Mouse (Mus musculus) liver, embryonic 13.5 days (tissue): ENCODE data around the gene Ash1l. TPM values are rescaled to one million over a fixed set of nuclear protein-coding genes. Genes with fewer than 3 reads are reported as not detected.

Source experiments
- ATAC-seq: fragments of 200-750 bp; cut with Nextera tagmentation; 2 replicates; pipeline ENCODE4 v1.8.0; 2017; ENCODE audit warnings: low read depth, mild to moderate bottlenecking, moderate number of reproducible peaks, moderate library complexity
- DNase-seq: peaks from one replicate; pipeline ENCODE4 v3.0.0; 2022
- H3K27ac ChIP-seq: fragments of 300-500 bp; sonication (generic); 2 replicates; pipeline ENCODE4 v1.5.1; 2015; ENCODE audit warnings: moderate library complexity, mild to moderate bottlenecking, inconsistent platforms
- H3K27me3 ChIP-seq: fragments of 300-500 bp; sonication (generic); 2 replicates; pipeline ENCODE4 v1.6.1; 2015; ENCODE audit warnings: mild to moderate bottlenecking, inconsistent platforms
- H3K36me3 ChIP-seq: fragments of 300-500 bp; sonication (generic); 2 replicates; pipeline ENCODE4 v1.6.1; 2015; ENCODE audit warnings: mild to moderate bottlenecking, inconsistent platforms
- H3K4me1 ChIP-seq: fragments of 300-500 bp; sonication (generic); replicated peaks from 2 replicates; pipeline ENCODE4 v1.6.1; 2015; ENCODE audit warnings: inconsistent platforms
- H3K4me2 ChIP-seq: fragments of 300-500 bp; sonication (generic); 2 replicates; pipeline ENCODE4 v1.6.1; 2015; ENCODE audit warnings: inconsistent platforms, mild to moderate bottlenecking, moderate library complexity
- H3K4me3 ChIP-seq: fragments of 300-500 bp; sonication (generic); replicated peaks from 2 replicates; pipeline ENCODE4 v1.5.1; 2015; ENCODE audit warnings: mild to moderate bottlenecking, inconsistent platforms
- H3K9ac ChIP-seq: fragments of 300-500 bp; sonication (generic); 2 replicates; pipeline ENCODE4 v1.6.1; 2015; ENCODE audit warnings: mild to moderate bottlenecking, inconsistent platforms
- H3K9me3 ChIP-seq: fragments of 300-500 bp; sonication (generic); replicated peaks from 2 replicates; pipeline ENCODE4 v1.6.1; 2016; ENCODE audit warnings: inconsistent platforms
- WGBS: fragments of 180-500 bp; shearing (Covaris S2); methylation state at CpG from one replicate; pipeline ENCODE4 v1.1.7; 2015; ENCODE audit not compliant: insufficient replicate concordance; 5-methylcytosine and 5-hydroxymethylcytosine counted together
- polyA plus RNA-seq: library from polyadenylated mRNA; unstranded; fragments of >200 nt; fragmentation: Nextera tagmentation; extraction: Ambion mirVana; gene quantifications from 2 replicates; pipeline ENCODE4 v1.2.1, GENCODE M21; 2015

Ash1l gene
- polyA plus RNA-seq, 1 experiment from 2014 or later = 4.7 TPM

- Histone ChIP-seq H3K9ac (peak within 1 kb of the TSS; percentile 47), H3K27ac (no peak within 1 kb of the TSS), H3K27me3 (peaks cover 37% of the 10 kb centered on the region), H3K36me3 (peaks cover 44% of the 10 kb centered on the region), H3K9me3 (no peaks in the 10 kb centered on the region), H3K4me1 (peaks cover 65% of the 10 kb centered on the region), H3K4me3 (peak within 1 kb of the TSS; percentile 26), H3K4me2 (peak within 1 kb of the TSS; percentile 100)
- 6% methylated on average over 18 of the region's 18 CpGs for WGBS
- ATAC-seq = peak; percentile 41
- peak; percentile 79 for DNase-seq
These were observed 142.8 kb downstream of the Ash1l start, which contains the start of gene Rusc1 for GRCm38 (mm10) chr3:89093175-89093574. Rusc1 (minus strand) TSS chr3:89093311.

- Histone ChIP-seq H3K36me3 (peaks cover 52% of the 10 kb centered on the region), H3K27ac (no peak overlapping the region), H3K4me3 (no peak overlapping the region), H3K27me3 (peaks cover 29% of the 10 kb centered on the region), H3K9me3 (no peaks in the 10 kb centered on the region), H3K9ac (no peak overlapping the region), H3K4me2 (no peak overlapping the region), H3K4me1 (peaks cover 64% of the 10 kb centered on the region)
- WGBS = 84% methylated on average over 10 of the region's 10 CpGs
- DNase-seq (no peak), ATAC-seq (no peak)
These were observed 143.6 kb downstream of the Ash1l start for GRCm38 (mm10) chr3:89094021-89094420.

- WGBS = 43% methylated on average over 7 of the region's 7 CpGs
- Histone ChIP-seq H3K4me1 (peaks cover 61% of the 10 kb centered on the region), H3K36me3 (peaks cover 40% of the 10 kb centered on the region), H3K27ac (peak within 1 kb of the TSS; percentile 84), H3K4me3 (peak within 1 kb of the TSS; percentile 74), H3K4me2 (peak within 1 kb of the TSS; percentile 93), H3K27me3 (no peaks in the 10 kb centered on the region), H3K9ac (peak within 1 kb of the TSS; percentile 80), H3K9me3 (no peaks in the 10 kb centered on the region)
- no peak for DNase-seq
- no peak for ATAC-seq
These were observed 150.4 kb downstream of the Ash1l start, which contains the start of gene Gm43738 for GRCm38 (mm10) chr3:89100811-89101210. Gm43738 (minus strand) TSS chr3:89101099.

- Histone ChIP-seq H3K4me3 (peak overlapping the region; percentile 74), H3K36me3 (peaks cover 34% of the 10 kb centered on the region), H3K4me1 (peaks cover 56% of the 10 kb centered on the region), H3K9ac (peak overlapping the region; percentile 80), H3K4me2 (peak overlapping the region; percentile 93), H3K27ac (peak overlapping the region; percentile 84), H3K9me3 (no peaks in the 10 kb centered on the region), H3K27me3 (no peaks in the 10 kb centered on the region)
- under 1% methylated on average over 19 of the region's 19 CpGs for WGBS
- no peak for DNase-seq
- peak; percentile 45 for ATAC-seq
These were observed 151.0 kb downstream of the Ash1l start for GRCm38 (mm10) chr3:89101459-89101811.

DNA sequence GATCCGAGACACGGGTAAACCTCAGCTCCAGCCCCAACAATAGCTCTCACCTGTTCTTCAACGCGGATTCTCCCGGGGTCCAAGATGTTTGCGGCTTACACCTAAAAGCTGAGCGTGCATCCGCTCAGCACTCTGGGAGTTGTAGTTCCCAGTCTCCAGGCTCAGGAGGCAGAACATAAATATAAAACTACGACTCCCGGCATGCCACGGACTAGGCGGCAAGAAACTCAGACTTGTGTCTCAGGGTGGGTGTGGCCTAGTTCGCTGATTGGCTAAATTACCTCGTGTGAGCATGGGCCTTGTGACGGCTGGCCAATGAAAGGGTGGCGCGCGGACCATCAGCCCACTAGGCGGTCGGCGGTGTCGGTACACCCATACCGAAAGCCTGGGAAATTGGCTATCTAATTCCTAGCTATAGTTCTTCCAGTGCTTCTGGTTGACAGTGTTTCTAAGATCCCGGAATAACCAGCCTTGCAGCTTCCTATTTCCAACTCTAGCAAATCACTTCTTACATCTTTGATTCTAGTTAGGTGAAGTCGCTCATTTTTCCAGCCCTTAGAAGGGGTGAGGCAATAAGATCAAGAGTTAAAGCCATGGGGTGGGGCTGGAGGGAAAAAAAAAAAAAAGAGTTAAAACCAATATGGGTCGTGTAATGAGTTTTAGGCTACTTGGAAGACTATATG, 151.5 kb downstream of the Ash1l start, which contains the start of gene Fdps:
Gene Fdps (minus strand): TSS at position 148 of the 683 bp plus-strand sequence.
- peak; percentile 98 for ATAC-seq
- peak within 1 kb of the TSS; percentile 85 for H3K27ac ChIP-seq
- peak within 1 kb of the TSS; percentile 93 for H3K4me2 ChIP-seq
- no peaks in the 10 kb centered on the region for H3K9me3 ChIP-seq
- peak within 1 kb of the TSS; percentile 80 for H3K9ac ChIP-seq
- peak; percentile 98 for DNase-seq
- H3K27me3 ChIP-seq = no peaks in the 10 kb centered on the region
- peaks cover 58% of the 10 kb centered on the region for H3K4me1 ChIP-seq
- peaks cover 29% of the 10 kb centered on the region for H3K36me3 ChIP-seq
- H3K4me3 ChIP-seq = peak within 1 kb of the TSS; percentile 74
- under 1% methylated on average over 26 of the region's 26 CpGs for WGBS

- no peaks in the 10 kb centered on the region for H3K9me3 ChIP-seq
- no peaks in the 10 kb centered on the region for H3K27me3 ChIP-seq
- peak overlapping the region; percentile 85 for H3K27ac ChIP-seq
- peak overlapping the region; percentile 60 for H3K9ac ChIP-seq
- peaks cover 56% of the 10 kb centered on the region for H3K4me1 ChIP-seq
- peaks cover 22% of the 10 kb centered on the region for H3K36me3 ChIP-seq
- peak overlapping the region; percentile 55 for H3K4me3 ChIP-seq
- no peak for DNase-seq
- 51% methylated on average over 12 of the region's 12 CpGs for WGBS
- no peak for ATAC-seq
- H3K4me2 ChIP-seq = peak overlapping the region; percentile 68
These were observed 152.3 kb downstream of the Ash1l start for GRCm38 (mm10) chr3:89102495-89103290.

- Histone ChIP-seq H3K4me2 (no peak overlapping the region), H3K27me3 (no peaks in the 10 kb centered on the region), H3K27ac (peak overlapping the region; percentile 85), H3K9ac (no peak overlapping the region), H3K36me3 (peaks cover 17% of the 10 kb centered on the region), H3K4me1 (peaks cover 55% of the 10 kb centered on the region), H3K4me3 (no peak overlapping the region), H3K9me3 (no peaks in the 10 kb centered on the region)
- no peak for DNase-seq
- WGBS = 42% methylated on average over 4 of the region's 4 CpGs
- no peak for ATAC-seq
These were observed 152.8 kb downstream of the Ash1l start for GRCm38 (mm10) chr3:89103291-89103595.

DNA sequence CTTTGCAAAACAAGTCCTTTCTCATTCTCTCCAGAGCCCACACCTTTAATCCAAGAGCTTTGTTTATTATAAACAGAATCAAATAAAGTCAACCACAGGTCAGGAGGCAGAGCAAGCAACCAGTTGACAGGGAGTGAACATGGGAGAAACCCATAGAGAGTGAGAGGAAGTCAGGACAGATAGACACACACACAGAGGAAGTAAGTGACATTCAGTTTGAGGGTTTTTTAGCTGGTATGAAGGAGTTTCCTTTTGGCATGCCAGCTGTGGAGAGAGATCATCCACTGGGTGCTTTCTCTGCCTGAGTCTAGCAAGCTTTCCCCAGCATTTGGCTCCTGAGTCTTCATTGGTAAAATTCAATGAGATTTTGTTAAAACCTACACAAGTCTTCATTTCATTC, 156.5 kb downstream of the Ash1l start:
- DNase-seq (no peak), ATAC-seq (no peak)
- H3K36me3 ChIP-seq = no peaks in the 10 kb centered on the region
- H3K27ac ChIP-seq = no peak overlapping the region
- no peak overlapping the region for H3K9ac ChIP-seq
- H3K27me3 ChIP-seq = no peaks in the 10 kb centered on the region
- no peak overlapping the region for H3K4me2 ChIP-seq
- peaks cover 27% of the 10 kb centered on the region for H3K4me1 ChIP-seq
- no peaks in the 10 kb centered on the region for H3K9me3 ChIP-seq
- H3K4me3 ChIP-seq = no peak overlapping the region

GRCm38 (mm10) chr3:89107545-89107944, 157.1 kb downstream of the Ash1l start:
- no peak for ATAC-seq
- no peak for DNase-seq
- Histone ChIP-seq H3K4me3 (no peak overlapping the region), H3K4me1 (peaks cover 22% of the 10 kb centered on the region), H3K27ac (no peak overlapping the region; the same call in 1 of the 2 replicates), H3K27me3 (no peaks in the 10 kb centered on the region), H3K9me3 (no peaks in the 10 kb centered on the region), H3K36me3 (no peaks in the 10 kb centered on the region), H3K9ac (no peak overlapping the region), H3K4me2 (no peak overlapping the region)
- WGBS = 43% methylated on average over 3 of the region's 3 CpGs

DNA sequence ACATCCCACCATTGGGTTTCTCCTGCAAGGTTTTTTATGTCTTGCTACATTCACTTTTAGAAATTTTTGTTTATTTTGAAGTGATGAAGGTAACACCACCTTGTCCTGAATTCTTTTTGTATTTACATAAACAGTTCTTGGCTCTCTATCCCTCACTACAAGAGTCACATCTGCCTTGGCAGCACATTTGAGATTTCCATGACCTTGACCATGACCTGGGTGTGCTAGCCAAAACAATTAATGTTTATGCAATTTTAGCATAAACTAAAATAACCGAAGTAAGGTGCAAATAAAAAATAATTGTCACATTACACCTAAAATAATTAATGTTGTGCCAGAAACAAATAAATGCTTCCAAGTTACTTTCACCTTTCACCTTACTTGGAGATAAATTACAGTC, 157.7 kb downstream of the Ash1l start:
- DNase-seq = no peak
- Histone ChIP-seq H3K4me1 (peaks cover 16% of the 10 kb centered on the region), H3K9ac (no peak overlapping the region), H3K27me3 (no peaks in the 10 kb centered on the region), H3K4me3 (no peak overlapping the region), H3K9me3 (no peaks in the 10 kb centered on the region), H3K27ac (no peak overlapping the region), H3K4me2 (no peak overlapping the region), H3K36me3 (no peaks in the 10 kb centered on the region)
- no peak for ATAC-seq
- 51% methylated on average over 1 of the region's 1 CpGs for WGBS

DNA sequence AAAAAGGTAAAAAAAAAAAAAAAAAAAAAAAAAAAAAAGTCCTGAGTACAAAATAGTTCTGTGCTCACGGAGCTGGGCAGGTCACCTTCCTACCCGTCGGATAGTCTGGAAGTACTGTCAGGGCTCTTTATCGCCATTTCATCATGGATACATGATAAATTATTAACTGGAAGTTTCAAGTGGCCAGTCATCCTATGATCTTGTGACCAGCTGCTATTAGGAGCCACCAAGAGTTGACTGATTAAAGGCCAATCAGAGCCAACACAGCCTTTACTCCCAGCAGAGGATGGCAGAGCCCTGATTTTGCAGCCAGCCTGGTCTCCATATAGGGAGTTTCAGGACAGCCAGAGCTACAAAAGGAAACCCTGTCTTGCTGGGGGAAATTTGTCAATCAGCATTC, 162.6 kb downstream of the Ash1l start:
- no peaks in the 10 kb centered on the region for H3K9me3 ChIP-seq
- DNase-seq = no peak
- no peak overlapping the region for H3K4me3 ChIP-seq
- peaks cover 33% of the 10 kb centered on the region for H3K4me1 ChIP-seq
- ATAC-seq = no peak
- 81% methylated on average over 4 of the region's 4 CpGs for WGBS
- no peak overlapping the region for H3K9ac ChIP-seq
- H3K4me2 ChIP-seq = no peak overlapping the region
- H3K27ac ChIP-seq = peak overlapping the region; percentile 23; the same call in 1 of the 2 replicates
- no peaks in the 10 kb centered on the region for H3K27me3 ChIP-seq
- H3K36me3 ChIP-seq = no peaks in the 10 kb centered on the region
